Mouse (Mus musculus) embryonic facial prominence, embryonic 11.5 days (tissue): ENCODE data around the gene Gm28635. TPM values are rescaled to one million over a fixed set of nuclear protein-coding genes. Genes with fewer than 3 reads are reported as not detected.

ENCODE experiments used
- ATAC-seq: fragments of 200-750 bp; cut with Nextera tagmentation; replicated peaks from 2 replicates; pipeline ENCODE4 v1.8.0; 2017; ENCODE audit warnings: low read depth; ENCODE audit not compliant: insufficient number of reproducible peaks, low FRiP score, low TSS enrichment
- DNase-seq: peaks from one replicate; pipeline ENCODE4 v3.0.0-alpha.2; 2015; ENCODE audit warnings: low spot score
- H3K27ac ChIP-seq: fragments of 300-500 bp; sonication (generic); replicated peaks from 2 replicates; pipeline ENCODE4 v1.5.1; 2014; ENCODE audit warnings: mild to moderate bottlenecking, low read depth, low read length, control low read depth
- H3K27me3 ChIP-seq: fragments of 300-500 bp; sonication (generic); 2 replicates; pipeline ENCODE4 v1.6.1; 2014; ENCODE audit warnings: mild to moderate bottlenecking, low read length, moderate library complexity, mixed read lengths; ENCODE audit not compliant: control insufficient read depth, insufficient read depth
- H3K36me3 ChIP-seq: fragments of 300-500 bp; sonication (generic); replicated peaks from 2 replicates; pipeline ENCODE4 v1.6.1; 2014; ENCODE audit warnings: low read depth, mild to moderate bottlenecking, low read length, moderate library complexity, mixed read lengths; ENCODE audit not compliant: control insufficient read depth, insufficient read depth
- H3K4me1 ChIP-seq: fragments of 300-500 bp; sonication (generic); 2 replicates; pipeline ENCODE4 v1.6.1; 2014; ENCODE audit warnings: low read length, mixed read lengths; ENCODE audit not compliant: control insufficient read depth, insufficient read depth
- H3K4me2 ChIP-seq: fragments of 300-500 bp; sonication (generic); 2 replicates; pipeline ENCODE4 v1.6.1; 2014; ENCODE audit warnings: low read depth, mild to moderate bottlenecking, control low read depth, low read length, moderate library complexity
- H3K4me3 ChIP-seq: fragments of 300-500 bp; sonication (generic); 2 replicates; pipeline ENCODE4 v1.5.1; 2014; ENCODE audit warnings: low read depth, low read length, control low read depth
- H3K9ac ChIP-seq: fragments of 300-500 bp; sonication (generic); replicated peaks from 2 replicates; pipeline ENCODE4 v1.6.1; 2014; ENCODE audit warnings: mild to moderate bottlenecking, control low read depth, low read length
- H3K9me3 ChIP-seq: fragments of 300-500 bp; sonication (generic); replicated peaks from 2 replicates; pipeline ENCODE4 v1.6.1; 2016; ENCODE audit warnings: mild to moderate bottlenecking, low read length, inconsistent platforms, mixed read lengths; ENCODE audit not compliant: control insufficient read depth
- WGBS: fragments of 180-500 bp; shearing (Covaris S2); extraction: QIAGEN DNeasy Blood & Tissue Kit; methylation state at CpG from one replicate; pipeline ENCODE4 v1.1.7; 2014; 5-methylcytosine and 5-hydroxymethylcytosine counted together
- polyA plus RNA-seq: library from polyadenylated mRNA; unstranded; fragments of >200 nt; fragmentation: Nextera tagmentation; extraction: Ambion mirVana; gene quantifications from 2 replicates; pipeline ENCODE4 v1.2.1, GENCODE M21; 2014

Gene Gm28635
- polyA plus RNA-seq, 1 experiment from 2014 or later = not detected

GRCm38 (mm10) chr2:84617637-84618515 lies 60.0 kb downstream of the Gm28635 start:
- Histone ChIP-seq H3K4me1 (no peaks in the 10 kb centered on the region), H3K4me2 (no peak overlapping the region), H3K36me3 (peaks cover 12% of the 10 kb centered on the region; the same call in 1 of the 2 replicates), H3K9me3 (no peaks in the 10 kb centered on the region), H3K4me3 (no peak overlapping the region), H3K27ac (no peak overlapping the region), H3K27me3 (no peaks in the 10 kb centered on the region), H3K9ac (no peak overlapping the region)
- peak; percentile 50 for DNase-seq
- no peak for ATAC-seq
- 82% methylated on average over 3 of the region's 3 CpGs for WGBS

- Histone ChIP-seq H3K9ac (no peak overlapping the region), H3K9me3 (no peaks in the 10 kb centered on the region), H3K4me3 (no peak overlapping the region), H3K4me1 (no peaks in the 10 kb centered on the region), H3K36me3 (peaks cover 12% of the 10 kb centered on the region), H3K27me3 (no peaks in the 10 kb centered on the region), H3K4me2 (no peak overlapping the region), H3K27ac (no peak overlapping the region)
- 95% methylated on average over 6 of the region's 6 CpGs for WGBS
- ATAC-seq = no peak
- DNase-seq = no peak
Observed at GRCm38 (mm10) chr2:84612764-84613163, 65.1 kb downstream of the Gm28635 start.

GRCm38 (mm10) chr2:84607842-84608241 lies 70.0 kb downstream of the Gm28635 start:
- Histone ChIP-seq H3K4me3 (no peak overlapping the region), H3K4me2 (no peak overlapping the region), H3K27me3 (no peaks in the 10 kb centered on the region), H3K36me3 (peaks cover 4% of the 10 kb centered on the region), H3K4me1 (no peaks in the 10 kb centered on the region), H3K9ac (no peak overlapping the region), H3K9me3 (no peaks in the 10 kb centered on the region), H3K27ac (no peak overlapping the region)
- no peak for DNase-seq
- WGBS = 56% methylated on average over 1 of the region's 1 CpGs
- no peak for ATAC-seq

DNA sequence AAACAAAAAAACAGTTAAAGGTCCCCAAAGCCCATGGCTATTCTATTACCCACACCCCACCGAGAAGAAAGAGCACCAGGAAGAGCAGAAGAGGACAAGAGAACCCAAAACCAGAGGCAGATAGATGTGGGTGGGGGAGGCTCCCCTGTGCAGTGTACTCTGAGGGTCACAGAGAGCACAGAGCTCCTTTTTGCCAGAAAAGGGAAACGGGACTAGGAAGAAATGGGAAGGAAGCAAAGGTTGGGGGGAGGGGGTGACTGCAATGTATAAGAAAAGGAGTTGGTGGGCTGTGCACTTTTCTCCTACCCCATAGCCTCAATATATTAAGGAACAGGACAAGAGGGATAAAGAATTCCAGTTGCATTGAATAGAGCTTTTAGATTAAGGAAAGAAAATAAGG lies 76.9 kb downstream of the Gm28635 start:
- H3K4me3 ChIP-seq = no peak overlapping the region
- no peaks in the 10 kb centered on the region for H3K4me1 ChIP-seq
- 68% methylated on average over 2 of the region's 2 CpGs for WGBS
- no peaks in the 10 kb centered on the region for H3K27me3 ChIP-seq
- no peak overlapping the region for H3K4me2 ChIP-seq
- no peak for ATAC-seq
- no peak overlapping the region for H3K27ac ChIP-seq
- no peaks in the 10 kb centered on the region for H3K9me3 ChIP-seq
- H3K36me3 ChIP-seq = peaks cover 9% of the 10 kb centered on the region
- no peak overlapping the region for H3K9ac ChIP-seq
- no peak for DNase-seq

GRCm38 (mm10) chr2:84599270-84599888 lies 78.5 kb downstream of the Gm28635 start:
- H3K4me2 ChIP-seq = no peak overlapping the region
- DNase-seq (no peak), ATAC-seq (no peak)
- WGBS = 93% methylated on average over 6 of the region's 6 CpGs
- no peaks in the 10 kb centered on the region for H3K9me3 ChIP-seq
- no peak overlapping the region for H3K9ac ChIP-seq
- no peaks in the 10 kb centered on the region for H3K27me3 ChIP-seq
- no peak overlapping the region for H3K4me3 ChIP-seq
- H3K27ac ChIP-seq = no peak overlapping the region
- no peaks in the 10 kb centered on the region for H3K4me1 ChIP-seq
- H3K36me3 ChIP-seq = peaks cover 9% of the 10 kb centered on the region

- WGBS = 97% methylated on average over 1 of the region's 1 CpGs
- Histone ChIP-seq H3K9ac (no peak overlapping the region), H3K27me3 (no peaks in the 10 kb centered on the region), H3K4me1 (no peaks in the 10 kb centered on the region), H3K36me3 (peaks cover 6% of the 10 kb centered on the region), H3K9me3 (no peaks in the 10 kb centered on the region), H3K4me2 (no peak overlapping the region), H3K27ac (no peak overlapping the region), H3K4me3 (no peak overlapping the region)
- ATAC-seq = no peak
- DNase-seq = no peak
Observed at GRCm38 (mm10) chr2:84597123-84597522, 80.7 kb downstream of the Gm28635 start.

DNA sequence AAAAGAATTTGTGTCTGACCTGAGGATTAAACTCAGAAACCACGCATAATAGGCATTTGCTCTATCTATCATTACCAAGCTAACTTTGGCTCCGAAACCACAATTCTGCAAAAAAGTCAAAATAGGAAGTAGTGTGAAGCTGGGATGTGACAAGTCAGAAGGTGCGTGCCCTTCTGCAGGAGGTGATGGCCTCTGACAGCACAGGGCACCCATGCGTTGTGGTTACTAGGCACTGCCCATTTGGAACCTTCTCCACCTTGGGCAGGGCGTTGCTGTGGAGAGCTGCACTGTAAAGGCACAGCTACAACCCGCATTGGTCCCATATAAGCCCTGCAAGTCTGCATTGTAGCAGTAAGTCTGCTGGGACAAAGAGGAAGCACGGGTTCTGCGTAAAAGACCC lies 85.0 kb downstream of the Gm28635 start:
- no peaks in the 10 kb centered on the region for H3K36me3 ChIP-seq
- DNase-seq = no peak
- no peaks in the 10 kb centered on the region for H3K9me3 ChIP-seq
- H3K9ac ChIP-seq = no peak overlapping the region
- no peak overlapping the region for H3K4me2 ChIP-seq
- H3K27me3 ChIP-seq = no peaks in the 10 kb centered on the region
- ATAC-seq = no peak
- H3K4me3 ChIP-seq = no peak overlapping the region
- WGBS = 95% methylated on average over 8 of the region's 8 CpGs
- no peak overlapping the region for H3K27ac ChIP-seq
- no peaks in the 10 kb centered on the region for H3K4me1 ChIP-seq

- Histone ChIP-seq H3K36me3 (no peaks in the 10 kb centered on the region), H3K4me1 (no peaks in the 10 kb centered on the region), H3K27me3 (no peaks in the 10 kb centered on the region), H3K9ac (no peak overlapping the region), H3K4me2 (no peak overlapping the region), H3K4me3 (no peak overlapping the region), H3K27ac (no peak overlapping the region), H3K9me3 (no peaks in the 10 kb centered on the region)
- ATAC-seq = no peak
- DNase-seq = no peak
- WGBS = 86% methylated on average over 8 of the region's 8 CpGs
Observed at GRCm38 (mm10) chr2:84585700-84586099, 92.1 kb downstream of the Gm28635 start.
